Mouse (Mus musculus): Measurements from ENCODE around the gene Plekhm3.

DNA sequence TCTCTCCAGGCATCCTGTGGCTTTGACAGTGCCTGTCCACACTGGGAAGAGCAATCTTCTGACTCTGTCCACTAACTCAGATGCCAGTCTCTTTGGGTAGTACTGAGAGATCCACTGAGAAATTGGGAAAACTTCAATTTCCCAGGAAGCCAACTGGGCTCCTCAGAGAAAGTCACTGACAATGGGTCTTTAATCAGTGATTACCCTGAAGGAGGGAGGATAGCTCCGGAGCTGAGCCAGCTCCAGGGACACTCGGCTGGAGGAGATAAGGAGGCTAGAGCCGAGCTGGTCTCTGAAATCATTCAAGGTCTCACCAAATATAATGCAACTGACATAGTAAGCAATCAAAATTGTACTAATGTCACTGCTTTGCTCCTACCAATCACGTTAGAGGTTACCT is 47.9 kb upstream of the Plekhm3 start:
- no peak for TF ChIP-seq CTCF (IDR thresholded peaks at IDR 0.05; ENCODE audit: low read depth, low read length)
- no peak for TF ChIP-seq GATA1 (IDR thresholded peaks at IDR 0.05; ENCODE audit: borderline replicate concordance, low read length)
- no peak for TF ChIP-seq POLR2AphosphoS5 (IDR thresholded peaks at IDR 0.05; ENCODE audit: insufficient replicate concordance, low read depth, low read length)

Measured in G1E (cell line).